Mouse (Mus musculus) thymus, postnatal 25 days (tissue): ENCODE data around the gene Smim23.
A peak's percentile ranks its signal among the peaks of the same experiment; 100 is the strongest.

Experiments
- DNase-seq: peaks from one replicate; pipeline ENCODE4 v3.0.0; 2022

Gene Smim23

GRCm38 (mm10) chr11:32780747-32781536 is 43.5 kb downstream of the Smim23 start:
- DNase-seq, result no peak

GRCm38 (mm10) chr11:32768642-32769343 is 55.6 kb downstream of the Smim23 start:
- DNase-seq, result peak; percentile 23
